Mouse (Mus musculus): Measurements from ENCODE around the gene H2-T23.
"Not testable (repeated sequence)": the region's sequence is repeated elsewhere in the genome, so short reads cannot be mapped to it uniquely, and the experiment has no call there.

The H2-T23 gene

GRCm38 (mm10) chr17:36032351-36032875 lies at the start of gene H2-T23:
TSS of gene H2-T23 (minus strand) at chr17:36032855.
- not testable (repeated sequence) for DNase-seq (ENCODE audit: low read depth, low spot score)

- not testable (repeated sequence) for DNase-seq (ENCODE audit: low read depth, low spot score)
These were observed 49.2 kb upstream of the H2-T23 start for GRCm38 (mm10) chr17:36081901-36082300.

- DNase-seq (ENCODE audit: low read depth, low spot score) = no peak
These were observed 28.2 kb upstream of the H2-T23 start for GRCm38 (mm10) chr17:36060829-36061228.

GRCm38 (mm10) chr17:36058362-36058761 lies 25.7 kb upstream of the H2-T23 start, which contains the start of gene Gm11127:
TSS of gene Gm11127 (minus strand) at chr17:36058371.
- DNase-seq (ENCODE audit: low read depth, low spot score) = not testable (repeated sequence)

GRCm38 (mm10) chr17:36057927-36058326 lies 25.3 kb upstream of the H2-T23 start:
- DNase-seq (ENCODE audit: low read depth, low spot score) = not testable (repeated sequence)

- no peak for DNase-seq (ENCODE audit: low read depth, low spot score)
These were observed 10.6 kb upstream of the H2-T23 start for GRCm38 (mm10) chr17:36043286-36043685.

- not testable (repeated sequence) for DNase-seq (ENCODE audit: low read depth, low spot score)
These were observed 10.0 kb upstream of the H2-T23 start, which contains the start of the genes H2-T22 and Gm6034 for GRCm38 (mm10) chr17:36042610-36043169. TSS of gene H2-T22 (minus strand) at chr17:36042747. TSS of gene Gm6034 (plus strand) at chr17:36042961.

GRCm38 (mm10) chr17:36042055-36042454 lies 9.4 kb upstream of the H2-T23 start:
- DNase-seq (ENCODE audit: low read depth, low spot score) = not testable (repeated sequence)

GRCm38 (mm10) chr17:36040604-36041003 lies 7.9 kb upstream of the H2-T23 start:
- DNase-seq (ENCODE audit: low read depth, low spot score) = not testable (repeated sequence)

GRCm38 (mm10) chr17:36036126-36036525 lies 3.5 kb upstream of the H2-T23 start:
- not testable (repeated sequence) for DNase-seq (ENCODE audit: low read depth, low spot score)

GRCm38 (mm10) chr17:36035010-36035638 lies 2.5 kb upstream of the H2-T23 start:
- DNase-seq (ENCODE audit: low read depth, low spot score) = not testable (repeated sequence)

GRCm38 (mm10) chr17:36034524-36034923 lies 1.9 kb upstream of the H2-T23 start:
- DNase-seq (ENCODE audit: low read depth, low spot score) = not testable (repeated sequence)

- not testable (repeated sequence) for DNase-seq (ENCODE audit: low read depth, low spot score)
These were observed 898 bp downstream of the H2-T23 start for GRCm38 (mm10) chr17:36031583-36032331.

- DNase-seq (ENCODE audit: low read depth, low spot score) = not testable (repeated sequence)
These were observed 1.7 kb downstream of the H2-T23 start for GRCm38 (mm10) chr17:36030703-36031582.

- not testable (repeated sequence) for DNase-seq (ENCODE audit: low read depth, low spot score)
These were observed 2.5 kb downstream of the H2-T23 start for GRCm38 (mm10) chr17:36030046-36030702.

- DNase-seq (ENCODE audit: low read depth, low spot score) = no peak
These were observed 3.6 kb downstream of the H2-T23 start for GRCm38 (mm10) chr17:36028879-36029619.

- no peak for DNase-seq (ENCODE audit: low read depth, low spot score)
These were observed 5.0 kb downstream of the H2-T23 start for GRCm38 (mm10) chr17:36027663-36028062.

GRCm38 (mm10) chr17:36025901-36026300 lies 6.8 kb downstream of the H2-T23 start:
- DNase-seq (ENCODE audit: low read depth, low spot score) = no peak

- DNase-seq (ENCODE audit: low read depth, low spot score) = no peak
These were observed 7.5 kb downstream of the H2-T23 start for GRCm38 (mm10) chr17:36025197-36025596.
